Mouse (Mus musculus) kidney, postnatal 0 days (tissue): ENCODE data around the gene Bcl2l12. TPM values are rescaled to one million over a fixed set of nuclear protein-coding genes. Genes with fewer than 3 reads are reported as not detected.

Experiments used
- ATAC-seq: fragments of 200-750 bp; cut with Nextera tagmentation; replicated peaks from 2 replicates; pipeline ENCODE4 v1.8.0; 2017; ENCODE audit warnings: low read depth, moderate number of reproducible peaks, moderate TSS enrichment, moderate library complexity; ENCODE audit not compliant: low FRiP score
- DNase-seq: peaks from one replicate; pipeline ENCODE4 v3.0.0-alpha.2; 2016; ENCODE audit warnings: low spot score
- H3K27ac ChIP-seq: fragments of 300-500 bp; sonication (generic); 2 replicates; pipeline ENCODE4 v1.5.1; 2014; ENCODE audit warnings: mild to moderate bottlenecking
- H3K27me3 ChIP-seq: fragments of 300-500 bp; sonication (generic); 2 replicates; pipeline ENCODE4 v1.6.1; 2014; ENCODE audit warnings: low read length, mixed read lengths; ENCODE audit not compliant: insufficient read depth
- H3K36me3 ChIP-seq: fragments of 300-500 bp; sonication (generic); 2 replicates; pipeline ENCODE4 v1.6.1; 2014; ENCODE audit warnings: low read length, mixed read lengths; ENCODE audit not compliant: insufficient read depth
- H3K4me1 ChIP-seq: fragments of 300-500 bp; sonication (generic); replicated peaks from 2 replicates; pipeline ENCODE4 v1.6.1; 2014; ENCODE audit warnings: antibody characterized with exemption, low read length, mixed read lengths; ENCODE audit not compliant: insufficient read depth
- H3K4me2 ChIP-seq: fragments of 300-500 bp; sonication (generic); 2 replicates; pipeline ENCODE4 v1.6.1; 2014; ENCODE audit warnings: mild to moderate bottlenecking, low read length, moderate library complexity, mixed read lengths
- H3K4me3 ChIP-seq: fragments of 300-500 bp; sonication (generic); replicated peaks from 2 replicates; pipeline ENCODE4 v1.5.1; 2014; ENCODE audit warnings: low read depth, low read length
- H3K9ac ChIP-seq: fragments of 300-500 bp; sonication (generic); 2 replicates; pipeline ENCODE4 v1.6.1; 2014; ENCODE audit warnings: low read depth, low read length
- H3K9me3 ChIP-seq: fragments of 300-500 bp; sonication (generic); replicated peaks from 2 replicates; pipeline ENCODE4 v1.6.1; 2016; ENCODE audit warnings: low read length, inconsistent platforms, mixed read lengths
- CTCF ChIP-seq: IDR thresholded peaks from 2 replicates; pipeline ENCODE4 v1.5.1; 2016; ENCODE audit warnings: antibody characterized with exemption, low read depth, mild to moderate bottlenecking, moderate library complexity
- WGBS: fragments of 180-500 bp; shearing (Covaris S2); extraction: QIAGEN DNeasy Blood & Tissue Kit; methylation state at CpG from one replicate; pipeline ENCODE4 v1.1.7; 2014; 5-methylcytosine and 5-hydroxymethylcytosine counted together
- polyA plus RNA-seq: library from polyadenylated mRNA; unstranded; fragments of >200 nt; fragmentation: Nextera tagmentation; extraction: Ambion mirVana; gene quantifications from 2 replicates; pipeline ENCODE4 v1.2.1, GENCODE M21; 2015

Bcl2l12 gene
- polyA plus RNA-seq, 1 experiment from 2014 or later, result 42.8 TPM

DNA sequence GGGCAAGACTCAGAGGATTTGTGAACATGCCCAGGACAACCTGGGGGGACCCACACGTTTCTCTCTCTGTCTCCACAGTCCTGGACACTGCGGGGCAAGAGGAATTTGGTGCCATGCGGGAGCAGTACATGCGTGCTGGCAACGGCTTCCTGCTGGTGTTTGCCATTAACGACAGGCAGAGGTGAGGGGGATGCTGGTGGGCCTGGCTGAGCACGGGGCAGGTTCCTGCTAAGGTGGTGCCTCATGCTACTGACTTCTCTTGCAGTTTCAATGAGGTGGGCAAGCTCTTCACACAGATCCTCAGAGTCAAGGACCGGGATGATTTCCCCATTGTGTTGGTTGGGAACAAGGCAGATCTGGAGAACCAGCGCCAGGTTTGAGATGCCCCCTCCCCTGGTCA lies 21.7 kb upstream of the Bcl2l12 start:
- H3K9me3 ChIP-seq, result no peaks in the 10 kb centered on the region
- H3K27me3 ChIP-seq, result no peaks in the 10 kb centered on the region
- H3K4me3 ChIP-seq, result no peak overlapping the region
- TF ChIP-seq CTCF, result no peak
- no peak overlapping the region for H3K27ac ChIP-seq
- WGBS, result 81% methylated on average over 9 of the region's 9 CpGs
- no peak overlapping the region for H3K9ac ChIP-seq
- DNase-seq (no peak), ATAC-seq (no peak)
- no peaks in the 10 kb centered on the region for H3K36me3 ChIP-seq
- H3K4me1 ChIP-seq, result peaks cover 5% of the 10 kb centered on the region; the same call in 1 of the 2 replicates
- no peak overlapping the region for H3K4me2 ChIP-seq

DNA sequence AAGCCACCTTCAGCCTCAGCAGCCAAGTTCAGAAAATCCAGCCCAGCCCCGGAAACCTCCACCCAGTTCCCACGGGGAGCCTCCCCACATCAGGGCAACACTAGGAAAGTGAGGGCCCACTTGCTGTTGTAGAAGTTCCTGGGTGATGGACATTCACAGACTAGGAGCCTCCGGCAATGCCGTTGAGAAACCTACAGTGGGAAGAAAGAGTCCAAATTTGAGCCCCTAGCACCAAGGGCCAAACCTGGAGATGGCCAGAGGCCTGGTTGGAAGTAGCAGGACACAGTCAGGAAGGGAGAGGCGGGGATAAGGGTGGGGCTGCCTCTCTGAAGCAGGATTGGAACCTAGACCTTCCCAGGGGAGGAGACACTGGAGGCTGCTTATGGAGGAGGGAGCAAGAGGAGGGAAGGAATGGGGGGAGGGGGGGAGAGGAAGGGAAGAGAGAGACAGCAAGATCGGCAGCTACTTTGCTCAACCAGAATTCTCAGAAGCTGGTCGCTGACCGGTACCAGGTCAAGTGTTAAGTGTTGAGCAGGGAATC lies 20.6 kb upstream of the Bcl2l12 start:
- ATAC-seq (no peak), DNase-seq (peak; percentile 80)
- no peaks in the 10 kb centered on the region for H3K36me3 ChIP-seq
- TF ChIP-seq CTCF, result no peak
- peak overlapping the region; percentile 14 for H3K9ac ChIP-seq
- peak overlapping the region; percentile 98 for H3K4me3 ChIP-seq
- peaks cover 11% of the 10 kb centered on the region; the same call in 1 of the 2 replicates for H3K4me1 ChIP-seq
- no peaks in the 10 kb centered on the region for H3K27me3 ChIP-seq
- H3K27ac ChIP-seq, result peak overlapping the region; percentile 96
- 23% methylated on average over 8 of the region's 8 CpGs for WGBS
- H3K4me2 ChIP-seq, result peak overlapping the region; percentile 76
- H3K9me3 ChIP-seq, result no peaks in the 10 kb centered on the region

DNA sequence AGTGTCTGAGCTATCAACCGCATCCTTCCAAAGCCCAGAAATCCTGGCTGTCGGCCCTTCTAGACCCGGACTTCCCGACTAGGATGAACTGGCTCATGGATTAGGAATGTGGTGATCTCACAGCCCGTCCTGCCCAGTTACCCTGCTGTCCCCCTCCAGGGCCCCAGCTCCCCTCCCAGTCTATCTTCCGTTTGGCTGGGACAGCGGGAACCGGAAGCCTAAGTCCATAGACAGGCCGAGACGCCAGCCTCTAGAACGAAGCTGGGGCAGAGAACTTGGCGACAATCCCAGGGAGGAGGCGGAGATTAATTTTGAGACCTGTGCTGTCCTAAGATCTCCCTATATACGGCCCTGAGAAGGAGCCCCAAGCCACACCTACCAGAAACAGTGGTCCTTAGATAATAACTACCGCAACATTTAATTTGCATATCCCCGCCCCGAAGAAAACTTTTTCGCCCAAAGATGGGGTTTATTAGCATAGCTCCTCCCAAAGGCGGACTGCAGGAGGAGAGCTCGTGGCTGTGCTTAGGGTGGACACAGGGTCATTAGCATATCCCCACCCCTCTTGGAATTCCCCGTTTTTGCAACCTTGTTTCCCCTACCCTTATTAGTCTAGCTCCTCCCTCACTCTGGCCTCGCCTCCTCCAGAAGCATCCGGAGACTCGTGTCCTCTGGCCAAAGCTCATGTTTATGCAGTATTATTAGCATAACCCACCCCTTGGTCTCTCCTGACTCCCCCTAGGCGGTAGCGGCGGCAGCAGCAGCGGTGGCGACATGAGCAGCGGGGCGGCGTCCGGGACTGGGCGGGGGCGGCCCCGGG lies 18.9 kb upstream of the Bcl2l12 start, which contains the start of gene Rras:
Gene Rras (plus strand): TSS at position 720 of the 820 bp plus-strand sequence.
- peak; percentile 45 for TF ChIP-seq CTCF

DNA sequence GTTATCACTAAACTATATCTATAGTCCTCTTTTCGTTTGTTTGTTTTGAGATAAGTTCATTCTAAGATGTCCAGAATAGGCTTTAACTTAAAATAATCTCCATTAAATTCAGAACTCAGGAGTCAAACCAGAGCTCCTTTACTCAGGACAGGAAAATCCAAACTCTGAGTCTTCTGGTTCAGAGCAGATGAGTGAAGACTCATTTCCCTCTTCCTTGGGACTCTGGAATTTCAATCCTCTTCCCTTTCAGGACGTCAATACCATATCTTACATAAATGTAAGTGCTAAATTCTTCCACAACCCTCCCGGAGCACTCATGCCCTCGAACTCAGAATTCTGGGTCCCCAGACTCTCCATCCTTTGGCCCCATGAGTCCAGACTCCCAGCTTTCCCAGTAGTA lies 18.2 kb upstream of the Bcl2l12 start:
- ATAC-seq (no peak), DNase-seq (no peak)
- Histone ChIP-seq H3K36me3 (peaks cover 16% of the 10 kb centered on the region), H3K27ac (peak overlapping the region; percentile 96), H3K9me3 (no peaks in the 10 kb centered on the region), H3K9ac (peak overlapping the region; percentile 58), H3K4me1 (peaks cover 11% of the 10 kb centered on the region; the same call in 1 of the 2 replicates), H3K27me3 (no peaks in the 10 kb centered on the region), H3K4me2 (peak overlapping the region; percentile 76), H3K4me3 (peak overlapping the region; percentile 98)
- TF ChIP-seq CTCF, result no peak
- WGBS, result 2% methylated on average over 4 of the region's 4 CpGs

More for the DNA sequence above, 18.9 kb upstream of the Bcl2l12 start, which contains the start of gene Rras:
- ATAC-seq, result peak; percentile 90
- peak; percentile 100 for DNase-seq
- H3K9ac ChIP-seq, result peak within 1 kb of the TSS; percentile 81
- peak within 1 kb of the TSS; percentile 98 for H3K4me3 ChIP-seq
- H3K36me3 ChIP-seq, result 0 out of 2 replicates have a peak, but pooled peaks cover 9% of the 10 kb centered on the region
- peaks cover 11% of the 10 kb centered on the region; the same call in 1 of the 2 replicates for H3K4me1 ChIP-seq
- H3K9me3 ChIP-seq, result no peaks in the 10 kb centered on the region
- H3K27me3 ChIP-seq, result no peaks in the 10 kb centered on the region
- peak within 1 kb of the TSS; percentile 96 for H3K27ac ChIP-seq
- under 1% methylated on average over 36 of the region's 36 CpGs for WGBS
- H3K4me2 ChIP-seq, result peak within 1 kb of the TSS; percentile 76

DNA sequence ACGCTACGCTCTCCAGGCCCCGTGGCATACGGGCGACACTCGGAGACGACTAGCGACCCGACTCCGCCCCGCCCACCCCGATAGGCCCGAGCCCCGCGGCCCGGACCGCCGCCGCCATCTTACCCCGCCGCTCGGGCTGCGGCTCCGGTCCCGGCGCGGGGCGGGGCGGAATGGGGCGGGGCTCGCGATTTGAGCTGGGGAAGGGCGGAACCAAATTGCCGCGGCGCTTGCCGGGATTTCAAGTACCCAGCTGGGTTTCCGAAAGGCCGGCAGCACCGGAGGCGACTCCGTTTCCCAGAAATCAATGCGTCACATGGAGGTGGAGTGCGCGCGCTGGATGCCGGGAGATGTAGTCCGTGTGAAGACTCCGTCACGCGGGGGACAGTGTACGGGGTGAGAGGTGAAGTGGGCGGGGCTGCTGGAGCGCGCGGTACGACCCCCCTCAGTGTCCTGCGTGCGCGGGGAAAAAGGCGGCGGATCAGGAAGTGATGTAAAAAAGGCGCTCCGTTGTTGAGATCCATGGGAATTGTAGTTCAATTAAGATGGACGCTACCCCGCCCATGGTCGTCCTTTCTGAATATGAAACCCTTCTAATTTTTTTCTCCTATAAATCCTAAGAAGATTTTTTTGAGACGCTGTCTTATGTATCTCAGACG lies 17.6 kb upstream of the Bcl2l12 start, which contains the start of gene Scaf1:
Gene Scaf1 (minus strand): TSS at position 407 of the 656 bp plus-strand sequence.
- peaks cover 11% of the 10 kb centered on the region; the same call in 1 of the 2 replicates for H3K4me1 ChIP-seq
- H3K36me3 ChIP-seq, result peaks cover 21% of the 10 kb centered on the region
- TF ChIP-seq CTCF, result no peak
- H3K9ac ChIP-seq, result peak within 1 kb of the TSS; percentile 97
- peak within 1 kb of the TSS; percentile 96 for H3K27ac ChIP-seq
- no peaks in the 10 kb centered on the region for H3K9me3 ChIP-seq
- WGBS, result under 1% methylated on average over 63 of the region's 69 CpGs
- H3K4me2 ChIP-seq, result peak within 1 kb of the TSS; percentile 76
- H3K27me3 ChIP-seq, result no peaks in the 10 kb centered on the region
- DNase-seq, result peak; percentile 99
- peak within 1 kb of the TSS; percentile 98 for H3K4me3 ChIP-seq
- ATAC-seq, result peak; percentile 88
